Mouse (Mus musculus) liver, embryonic 12.5 days (tissue): ENCODE measurements around the gene Opcml. TPM values are rescaled to one million over a fixed set of nuclear protein-coding genes. Genes with fewer than 3 reads are reported as not detected.

Experiments
- ATAC-seq: fragments of 200-750 bp; cut with Nextera tagmentation; 2 replicates; pipeline ENCODE4 v1.8.0; 2017; ENCODE audit warnings: moderate number of reproducible peaks, mild to moderate bottlenecking, moderate library complexity
- H3K27ac ChIP-seq: fragments of 300-500 bp; sonication (generic); 2 replicates; pipeline ENCODE4 v1.5.1; 2016; ENCODE audit warnings: mild to moderate bottlenecking
- H3K27me3 ChIP-seq: fragments of 300-500 bp; sonication (generic); replicated peaks from 2 replicates; pipeline ENCODE4 v1.6.1; 2016; ENCODE audit warnings: mild to moderate bottlenecking, moderate library complexity
- H3K36me3 ChIP-seq: fragments of 300-500 bp; sonication (generic); 2 replicates; pipeline ENCODE4 v1.6.1; 2016; ENCODE audit warnings: mild to moderate bottlenecking, moderate library complexity
- H3K4me1 ChIP-seq: fragments of 300-500 bp; sonication (generic); 2 replicates; pipeline ENCODE4 v1.6.1; 2016
- H3K4me2 ChIP-seq: fragments of 300-500 bp; sonication (generic); 2 replicates; pipeline ENCODE4 v1.6.1; 2016; ENCODE audit warnings: mild to moderate bottlenecking, moderate library complexity
- H3K4me3 ChIP-seq: fragments of 300-500 bp; sonication (generic); 2 replicates; pipeline ENCODE4 v1.5.1; 2016; ENCODE audit warnings: mild to moderate bottlenecking, moderate library complexity
- H3K9ac ChIP-seq: fragments of 300-500 bp; sonication (generic); 2 replicates; pipeline ENCODE4 v1.6.1; 2016; ENCODE audit warnings: mild to moderate bottlenecking, moderate library complexity
- H3K9me3 ChIP-seq: fragments of 300-500 bp; sonication (generic); replicated peaks from 2 replicates; pipeline ENCODE4 v1.6.1; 2016; ENCODE audit warnings: mild to moderate bottlenecking, moderate library complexity
- WGBS: fragments of 180-500 bp; shearing (Covaris S2); methylation state at CpG from one replicate; pipeline ENCODE4 v1.1.7; 2016; ENCODE audit not compliant: insufficient replicate concordance; 5-methylcytosine and 5-hydroxymethylcytosine counted together
- polyA plus RNA-seq: library from polyadenylated mRNA; unstranded; fragments of >200 nt; fragmentation: Nextera tagmentation; extraction: Ambion mirVana; gene quantifications from 2 replicates; pipeline ENCODE4 v1.2.1, GENCODE M21; 2016

Opcml gene
- 0.23 and 0.28 TPM in 2 replicates for polyA plus RNA-seq

DNA sequence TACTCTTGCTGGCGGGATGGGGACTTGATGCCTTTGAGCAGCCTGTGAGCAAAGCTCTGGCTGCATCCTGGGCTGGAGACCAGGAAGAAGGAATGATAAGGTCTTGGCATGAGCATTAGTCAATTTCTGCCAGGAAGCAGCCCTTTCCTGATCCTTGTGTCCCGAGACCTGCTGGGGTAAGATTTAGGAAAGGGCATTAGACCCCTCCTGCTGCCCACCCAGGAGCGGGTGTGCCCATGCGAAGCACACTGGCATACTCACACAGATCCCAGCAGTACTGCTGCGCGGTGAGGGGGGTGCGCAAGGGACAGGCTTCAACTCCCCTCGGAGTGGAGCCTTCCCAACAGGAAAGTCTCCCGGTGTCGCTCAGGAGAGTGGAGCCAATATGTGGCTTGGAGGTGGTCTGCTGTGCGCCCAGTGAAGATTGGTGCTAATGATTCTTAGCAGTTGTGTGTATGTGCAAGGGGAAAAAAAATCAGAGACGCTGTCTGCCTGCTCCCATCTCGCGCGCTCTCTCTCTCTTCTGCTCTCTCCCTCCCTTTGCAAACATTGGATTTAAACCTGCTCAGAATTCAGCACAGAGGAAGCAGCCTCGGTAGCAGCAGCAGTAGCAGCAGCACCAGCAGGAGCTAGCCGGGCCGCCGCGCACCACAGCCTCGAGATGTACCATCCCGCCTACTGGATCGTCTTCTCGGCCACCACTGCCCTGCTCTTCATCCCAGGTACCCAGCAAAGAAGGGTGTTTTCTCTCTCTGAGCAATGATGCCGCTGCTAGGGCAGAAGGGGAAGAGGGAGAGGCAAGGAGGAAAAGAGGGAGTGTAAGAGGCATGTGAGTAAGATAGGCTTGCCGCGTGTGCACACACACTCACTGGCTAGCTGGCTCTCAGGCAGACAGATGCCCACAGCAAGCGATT lies at the start of gene Opcml:
Gene Opcml (plus strand): TSS at position 51 of the 914 bp plus-strand sequence.
- Histone ChIP-seq H3K4me2 (peak within 1 kb of the TSS; percentile 45), H3K9ac (no peak within 1 kb of the TSS), H3K27ac (no peak within 1 kb of the TSS), H3K9me3 (no peaks in the 10 kb centered on the region), H3K4me3 (peak within 1 kb of the TSS; percentile 7; the same call in 1 of the 2 replicates), H3K27me3 (peaks cover 36% of the 10 kb centered on the region), H3K36me3 (no peaks in the 10 kb centered on the region), H3K4me1 (no peaks in the 10 kb centered on the region)
- WGBS, result 4% methylated on average over 28 of the region's 28 CpGs
- no peak for ATAC-seq

DNA sequence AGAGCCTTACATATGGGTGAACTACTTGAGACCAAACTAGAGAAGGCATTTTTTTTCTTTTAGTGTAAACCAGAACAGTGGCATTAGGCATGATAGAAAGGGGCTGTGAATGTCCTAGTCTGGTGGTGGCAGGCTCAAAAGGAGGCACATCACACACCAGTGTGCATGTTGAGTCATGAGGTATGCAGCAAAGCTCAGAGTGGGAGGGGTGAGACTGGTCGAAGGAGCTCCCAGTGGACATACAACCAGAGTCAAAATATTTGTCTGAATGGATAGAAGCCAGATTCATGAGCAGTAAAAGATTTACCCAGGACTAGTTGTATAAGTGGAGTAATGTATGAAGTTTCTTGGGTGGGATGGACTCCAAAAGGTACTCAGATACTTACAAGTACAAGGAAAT lies 31.9 kb upstream of the Opcml start:
- no peak overlapping the region for H3K4me2 ChIP-seq
- H3K4me1 ChIP-seq, result no peaks in the 10 kb centered on the region
- WGBS, result 42% methylated on average over 1 of the region's 1 CpGs
- H3K27ac ChIP-seq, result no peak overlapping the region
- no peak overlapping the region for H3K9ac ChIP-seq
- H3K27me3 ChIP-seq, result no peaks in the 10 kb centered on the region
- no peaks in the 10 kb centered on the region for H3K36me3 ChIP-seq
- H3K4me3 ChIP-seq, result no peak overlapping the region
- no peaks in the 10 kb centered on the region for H3K9me3 ChIP-seq
- no peak for ATAC-seq

DNA sequence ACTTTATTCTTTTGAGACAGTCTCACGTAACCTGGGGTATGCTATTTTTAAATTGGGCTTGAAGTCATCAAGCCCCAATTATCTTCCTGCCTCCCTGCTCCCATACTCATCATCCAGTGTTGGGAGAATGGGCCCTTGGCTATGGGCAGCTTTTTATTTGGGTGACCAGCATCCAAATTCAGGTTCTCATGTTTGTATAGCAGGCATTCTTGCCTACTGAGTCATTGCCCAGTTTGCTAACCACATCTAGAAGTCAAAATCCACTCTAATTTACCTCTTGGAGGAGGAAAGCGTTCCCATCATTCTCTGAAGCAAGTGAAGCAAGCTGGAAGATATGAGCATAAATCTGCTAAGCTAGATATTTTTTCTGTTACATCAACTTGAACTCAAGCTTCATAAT lies 29.4 kb upstream of the Opcml start:
- Histone ChIP-seq H3K9me3 (no peaks in the 10 kb centered on the region), H3K9ac (no peak overlapping the region), H3K4me1 (no peaks in the 10 kb centered on the region), H3K4me3 (no peak overlapping the region), H3K27me3 (no peaks in the 10 kb centered on the region), H3K27ac (no peak overlapping the region), H3K36me3 (no peaks in the 10 kb centered on the region), H3K4me2 (no peak overlapping the region)
- ATAC-seq, result no peak
- whole genome bisulfite sequencing, result 60% methylated on average over 2 of the region's 2 CpGs

DNA sequence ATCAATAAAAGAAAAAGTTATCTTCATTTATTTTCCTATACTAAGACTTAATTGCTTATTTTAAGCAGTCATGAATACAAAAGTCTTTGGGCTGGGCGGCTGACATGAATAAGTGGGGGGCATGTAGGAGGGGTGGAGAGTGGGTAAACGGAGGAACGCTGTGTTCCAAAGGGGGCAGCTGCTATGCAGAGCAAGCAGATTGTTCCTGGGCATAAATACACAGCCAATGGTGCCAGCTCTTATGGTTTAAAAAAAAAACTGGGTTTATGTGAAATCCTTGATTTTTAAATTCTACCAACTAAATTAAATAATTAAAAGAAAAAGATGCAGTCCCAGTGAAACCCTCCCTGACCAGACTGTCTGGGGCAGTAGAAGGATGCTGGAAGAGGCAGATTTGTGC lies 24.1 kb upstream of the Opcml start:
- WGBS, result 85% methylated on average over 3 of the region's 3 CpGs
- H3K36me3 ChIP-seq, result no peaks in the 10 kb centered on the region
- no peak for ATAC-seq

DNA sequence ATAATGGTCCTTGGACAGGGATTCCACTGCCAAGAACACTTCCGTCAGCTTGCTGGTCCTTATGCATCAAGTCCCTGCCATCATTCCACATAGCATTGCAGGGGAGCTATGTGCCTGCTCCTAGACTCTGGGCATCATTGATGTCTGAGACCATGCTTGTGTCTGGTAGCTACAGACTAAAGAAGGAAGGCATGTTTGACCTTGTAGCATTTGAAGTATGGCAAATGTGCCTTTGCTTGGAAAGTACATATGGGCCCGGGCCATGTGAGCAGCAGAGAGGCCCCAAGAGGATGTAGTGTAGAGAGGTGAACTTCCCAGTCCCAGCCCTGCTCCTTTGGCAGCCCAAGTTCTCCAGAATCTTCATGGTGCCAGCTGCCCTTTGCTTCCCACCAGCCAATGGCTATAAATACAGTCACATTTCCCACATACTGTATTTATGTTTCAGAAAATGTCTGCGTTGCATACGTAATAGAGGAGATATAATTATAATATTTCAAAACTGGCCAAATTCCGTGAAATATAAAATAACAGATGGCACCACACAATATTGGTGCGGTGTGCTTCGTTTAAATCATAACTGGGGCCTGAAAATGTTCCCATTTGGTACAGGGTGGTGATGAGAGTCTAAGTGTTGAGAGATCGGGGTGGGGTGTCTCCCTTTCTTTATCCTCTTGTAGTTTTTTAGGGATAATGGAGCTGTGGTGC lies 23.2 kb upstream of the Opcml start:
- H3K9me3 ChIP-seq, result no peaks in the 10 kb centered on the region
- H3K4me1 ChIP-seq, result no peaks in the 10 kb centered on the region
- H3K36me3 ChIP-seq, result no peaks in the 10 kb centered on the region
- no peaks in the 10 kb centered on the region for H3K27me3 ChIP-seq
- no peak overlapping the region for H3K4me3 ChIP-seq
- no peak overlapping the region for H3K4me2 ChIP-seq
- no peak overlapping the region for H3K27ac ChIP-seq
- H3K9ac ChIP-seq, result no peak overlapping the region
- ATAC-seq, result no peak
- 71% methylated on average over 8 of the region's 8 CpGs for WGBS

More for the DNA sequence above, 24.1 kb upstream of the Opcml start:
- H3K4me2 ChIP-seq, result no peak overlapping the region
- no peaks in the 10 kb centered on the region for H3K4me1 ChIP-seq
- H3K27me3 ChIP-seq, result no peaks in the 10 kb centered on the region
- H3K9me3 ChIP-seq, result no peaks in the 10 kb centered on the region
- no peak overlapping the region for H3K9ac ChIP-seq
- no peak overlapping the region for H3K4me3 ChIP-seq
- H3K27ac ChIP-seq, result no peak overlapping the region

DNA sequence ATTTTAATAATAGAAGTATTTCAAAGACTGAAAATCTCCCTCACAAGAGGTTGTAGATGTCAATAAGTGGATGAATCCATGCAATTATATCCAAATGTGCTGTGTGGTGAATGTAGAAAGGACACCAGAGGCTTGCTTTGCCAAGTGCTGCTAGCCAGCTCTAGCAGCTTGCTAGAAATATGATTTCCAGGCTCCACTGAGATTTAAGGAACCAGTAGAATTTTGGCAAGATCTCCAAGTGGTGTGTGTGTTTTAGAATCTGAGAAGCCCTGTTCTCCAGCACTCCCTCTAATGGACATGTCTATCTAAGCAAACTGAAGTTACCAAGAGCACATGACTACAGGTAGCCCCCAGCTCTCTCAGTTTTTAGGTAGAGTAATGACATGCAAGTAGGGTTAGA lies 21.8 kb upstream of the Opcml start:
- H3K4me2 ChIP-seq, result no peak overlapping the region
- H3K9ac ChIP-seq, result no peak overlapping the region
- no peak for ATAC-seq

GRCm38 (mm10) chr9:27781291-27781993 lies 9.1 kb upstream of the Opcml start:
- H3K9me3 ChIP-seq, result no peaks in the 10 kb centered on the region

More for the DNA sequence above, 21.8 kb upstream of the Opcml start:
- Histone ChIP-seq H3K4me3 (no peak overlapping the region), H3K4me1 (no peaks in the 10 kb centered on the region), H3K36me3 (no peaks in the 10 kb centered on the region), H3K9me3 (no peaks in the 10 kb centered on the region), H3K27me3 (no peaks in the 10 kb centered on the region), H3K27ac (no peak overlapping the region)

GRCm38 (mm10) chr9:27781994-27782337 lies 8.6 kb upstream of the Opcml start:
- WGBS, result 64% methylated on average over 1 of the region's 1 CpGs
- Histone ChIP-seq H3K36me3 (no peaks in the 10 kb centered on the region), H3K27me3 (no peaks in the 10 kb centered on the region), H3K4me1 (no peaks in the 10 kb centered on the region), H3K9me3 (no peaks in the 10 kb centered on the region), H3K27ac (no peak overlapping the region), H3K4me3 (no peak overlapping the region), H3K9ac (no peak overlapping the region), H3K4me2 (no peak overlapping the region)
- no peak for ATAC-seq

More at GRCm38 (mm10) chr9:27781291-27781993, 9.1 kb upstream of the Opcml start:
- H3K9ac ChIP-seq, result no peak overlapping the region
- no peak for ATAC-seq
- 57% methylated on average over 6 of the region's 6 CpGs for WGBS
- no peaks in the 10 kb centered on the region for H3K27me3 ChIP-seq
- no peak overlapping the region for H3K4me2 ChIP-seq
- H3K36me3 ChIP-seq, result no peaks in the 10 kb centered on the region
- H3K4me1 ChIP-seq, result no peaks in the 10 kb centered on the region
- H3K27ac ChIP-seq, result no peak overlapping the region
- no peak overlapping the region for H3K4me3 ChIP-seq

- Histone ChIP-seq H3K27me3 (peaks cover 36% of the 10 kb centered on the region), H3K4me1 (no peaks in the 10 kb centered on the region), H3K9ac (no peak overlapping the region), H3K9me3 (no peaks in the 10 kb centered on the region), H3K4me3 (peak overlapping the region; percentile 7; the same call in 1 of the 2 replicates), H3K4me2 (peak overlapping the region; percentile 45), H3K27ac (no peak overlapping the region), H3K36me3 (no peaks in the 10 kb centered on the region)
- no peak for ATAC-seq
- 3% methylated on average over 12 of the region's 12 CpGs for WGBS
These were observed 1.0 kb downstream of the Opcml start for GRCm38 (mm10) chr9:27791639-27791966.

GRCm38 (mm10) chr9:27792226-27792625 lies 1.7 kb downstream of the Opcml start:
- 23% methylated on average over 2 of the region's 2 CpGs for WGBS
- H3K4me1 ChIP-seq, result no peaks in the 10 kb centered on the region

DNA sequence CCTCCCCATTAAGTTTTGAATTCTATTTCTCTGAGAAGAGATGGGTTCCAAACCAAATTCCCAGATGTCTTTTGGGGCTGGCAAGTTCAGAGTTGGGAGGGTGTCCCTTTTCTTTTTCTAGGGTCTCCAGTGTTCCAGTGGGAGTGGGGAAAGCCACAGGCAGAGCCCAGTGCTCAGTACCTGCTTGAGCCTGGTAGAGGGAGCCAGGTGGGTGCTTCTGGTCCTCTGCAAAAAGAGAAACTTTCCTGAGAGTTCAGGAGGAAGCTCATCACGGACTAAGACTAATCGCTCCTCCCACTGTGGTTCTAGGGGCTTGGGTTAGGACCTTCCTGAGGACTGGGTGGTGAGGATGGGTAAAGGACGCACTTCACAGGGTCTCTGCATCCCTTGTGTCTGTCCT lies 2.4 kb downstream of the Opcml start:
- Histone ChIP-seq H3K9ac (no peak overlapping the region), H3K4me2 (no peak overlapping the region), H3K27ac (no peak overlapping the region), H3K27me3 (peaks cover 36% of the 10 kb centered on the region), H3K36me3 (no peaks in the 10 kb centered on the region), H3K9me3 (no peaks in the 10 kb centered on the region), H3K4me1 (no peaks in the 10 kb centered on the region), H3K4me3 (no peak overlapping the region)
- 55% methylated on average over 3 of the region's 3 CpGs for WGBS
- ATAC-seq, result no peak

More at GRCm38 (mm10) chr9:27792226-27792625, 1.7 kb downstream of the Opcml start:
- Histone ChIP-seq H3K9ac (no peak overlapping the region), H3K4me2 (no peak overlapping the region), H3K27me3 (peaks cover 36% of the 10 kb centered on the region), H3K9me3 (no peaks in the 10 kb centered on the region), H3K27ac (no peak overlapping the region), H3K4me3 (no peak overlapping the region), H3K36me3 (no peaks in the 10 kb centered on the region)
- no peak for ATAC-seq

DNA sequence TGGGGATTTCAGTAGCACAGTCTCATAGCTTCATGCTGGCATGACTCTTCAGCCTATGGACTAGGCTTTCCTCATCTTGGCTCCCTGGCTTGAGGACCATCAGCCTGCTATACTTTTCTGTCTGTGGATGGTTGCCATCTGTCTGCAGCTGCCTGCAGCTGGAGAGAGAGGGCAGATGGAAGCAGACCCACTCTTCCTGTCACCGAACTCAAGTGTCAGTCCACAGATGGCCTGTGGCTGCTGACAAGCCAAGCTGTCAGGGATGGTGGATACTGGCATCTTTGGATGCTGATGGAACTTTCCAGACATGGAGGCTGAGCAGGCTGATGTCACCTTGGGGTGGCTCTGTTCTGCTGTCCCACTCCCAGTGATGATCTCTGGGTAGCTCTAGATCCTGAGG lies 6.0 kb downstream of the Opcml start:
- ATAC-seq, result no peak
- no peak overlapping the region for H3K4me3 ChIP-seq
- no peak overlapping the region for H3K27ac ChIP-seq
- H3K4me2 ChIP-seq, result no peak overlapping the region
- H3K27me3 ChIP-seq, result peaks cover 18% of the 10 kb centered on the region
- WGBS, result 70% methylated on average over 1 of the region's 1 CpGs
- no peaks in the 10 kb centered on the region for H3K4me1 ChIP-seq
- no peak overlapping the region for H3K9ac ChIP-seq
- no peaks in the 10 kb centered on the region for H3K36me3 ChIP-seq
- H3K9me3 ChIP-seq, result 0 out of 2 replicates have a peak, but pooled peaks cover 3% of the 10 kb centered on the region
